Mouse (Mus musculus): ENCODE measurements around the gene Zeb2.

GRCm38 (mm10) chr2:44961192-44961591 is 156.0 kb downstream of the Zeb2 start:
- no peak for TF ChIP-seq CTCF (IDR thresholded peaks at IDR 0.05; ENCODE audit: insufficient read depth, low read length)
- no peak for TF ChIP-seq POLR2A (IDR thresholded peaks at IDR 0.05; ENCODE audit: borderline replicate concordance, extremely low read depth, low read depth, low read length)
